Mouse (Mus musculus) hindbrain, embryonic 10.5 days (tissue): Measurements from ENCODE around the gene Sfrp2. TPM values are rescaled to one million over a fixed set of nuclear protein-coding genes. Genes with fewer than 3 reads are reported as not detected.

Source experiments
- DNase-seq: peaks from one replicate; pipeline ENCODE4 v3.0.0-alpha.2; 2017; ENCODE audit warnings: low spot score
- H3K27ac ChIP-seq: fragments of 300-500 bp; sonication (generic); 2 replicates; pipeline ENCODE4 v1.5.1; 2016; ENCODE audit warnings: mild to moderate bottlenecking, moderate library complexity
- H3K27me3 ChIP-seq: fragments of 300-500 bp; sonication (generic); 2 replicates; pipeline ENCODE4 v1.6.1; 2016; ENCODE audit warnings: mild to moderate bottlenecking; ENCODE audit not compliant: poor library complexity, insufficient read depth, severe bottlenecking
- H3K36me3 ChIP-seq: fragments of 300-500 bp; sonication (generic); 2 replicates; pipeline ENCODE4 v1.6.1; 2016; ENCODE audit warnings: mild to moderate bottlenecking, moderate library complexity
- H3K4me1 ChIP-seq: fragments of 300-500 bp; sonication (generic); replicated peaks from 2 replicates; pipeline ENCODE4 v1.6.1; 2016; ENCODE audit warnings: mild to moderate bottlenecking
- H3K4me3 ChIP-seq: fragments of 300-500 bp; sonication (generic); 2 replicates; pipeline ENCODE4 v1.5.1; 2016; ENCODE audit warnings: mild to moderate bottlenecking, moderate library complexity
- H3K9me3 ChIP-seq: fragments of 300-500 bp; sonication (generic); 2 replicates; pipeline ENCODE4 v1.6.1; 2016; ENCODE audit warnings: mild to moderate bottlenecking, moderate library complexity
- WGBS: fragments of 180-500 bp; shearing (Covaris S2); methylation state at CpG from one replicate; pipeline ENCODE4 v1.1.7; 2016; 5-methylcytosine and 5-hydroxymethylcytosine counted together
- polyA plus RNA-seq: library from polyadenylated mRNA; unstranded; fragments of >200 nt; fragmentation: Nextera tagmentation; extraction: Ambion mirVana; gene quantifications from 2 replicates; pipeline ENCODE4 v1.2.1, GENCODE M21; 2016

Sfrp2 gene
- polyA plus RNA-seq, 1 experiment from 2014 or later: 166 TPM

DNA sequence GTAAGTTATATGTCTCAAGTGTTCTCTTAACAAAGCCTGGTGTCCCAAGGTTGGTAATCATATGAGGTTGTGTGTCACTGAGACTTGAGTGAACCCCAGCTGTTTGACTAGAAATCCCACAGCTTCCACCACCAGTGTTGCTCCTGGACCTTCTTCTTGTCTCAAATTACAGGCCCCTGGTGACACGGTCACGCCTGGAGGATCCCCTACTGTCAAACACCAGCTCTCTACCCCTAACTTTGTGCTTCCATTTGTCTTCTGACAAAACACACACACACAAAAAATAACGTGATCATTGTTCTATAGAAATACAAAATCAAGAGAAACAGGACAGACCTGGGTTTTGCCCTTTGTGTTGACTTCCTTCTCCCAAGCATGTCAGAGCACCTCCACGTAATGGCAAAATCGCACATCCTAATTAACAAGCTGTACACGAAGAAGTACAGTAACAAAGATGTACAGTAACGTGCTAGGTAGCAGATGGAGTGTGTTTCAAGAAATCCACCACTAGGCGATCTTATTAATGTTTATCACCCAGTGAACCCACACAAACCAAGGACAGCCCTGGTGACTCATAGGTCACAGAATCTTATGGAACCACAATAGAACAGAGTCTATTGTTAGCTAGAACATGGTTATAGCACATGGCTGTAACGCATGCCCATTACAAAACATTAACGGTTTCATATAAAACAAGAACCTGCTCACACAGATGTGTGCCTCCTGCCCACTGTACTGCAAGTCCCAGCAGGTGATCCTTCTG is 15.5 kb downstream of the Sfrp2 start:
- H3K27me3 ChIP-seq: no peaks in the 10 kb centered on the region
- no peak overlapping the region for H3K4me3 ChIP-seq
- H3K36me3 ChIP-seq: 0 out of 2 replicates have a peak, but pooled peaks cover 2% of the 10 kb centered on the region
- no peak for DNase-seq
- 83% methylated on average over 10 of the region's 10 CpGs for WGBS
- H3K4me1 ChIP-seq: peaks cover 28% of the 10 kb centered on the region
- H3K9me3 ChIP-seq: peaks cover 2% of the 10 kb centered on the region; the same call in 1 of the 2 replicates
- no peak overlapping the region for H3K27ac ChIP-seq

DNA sequence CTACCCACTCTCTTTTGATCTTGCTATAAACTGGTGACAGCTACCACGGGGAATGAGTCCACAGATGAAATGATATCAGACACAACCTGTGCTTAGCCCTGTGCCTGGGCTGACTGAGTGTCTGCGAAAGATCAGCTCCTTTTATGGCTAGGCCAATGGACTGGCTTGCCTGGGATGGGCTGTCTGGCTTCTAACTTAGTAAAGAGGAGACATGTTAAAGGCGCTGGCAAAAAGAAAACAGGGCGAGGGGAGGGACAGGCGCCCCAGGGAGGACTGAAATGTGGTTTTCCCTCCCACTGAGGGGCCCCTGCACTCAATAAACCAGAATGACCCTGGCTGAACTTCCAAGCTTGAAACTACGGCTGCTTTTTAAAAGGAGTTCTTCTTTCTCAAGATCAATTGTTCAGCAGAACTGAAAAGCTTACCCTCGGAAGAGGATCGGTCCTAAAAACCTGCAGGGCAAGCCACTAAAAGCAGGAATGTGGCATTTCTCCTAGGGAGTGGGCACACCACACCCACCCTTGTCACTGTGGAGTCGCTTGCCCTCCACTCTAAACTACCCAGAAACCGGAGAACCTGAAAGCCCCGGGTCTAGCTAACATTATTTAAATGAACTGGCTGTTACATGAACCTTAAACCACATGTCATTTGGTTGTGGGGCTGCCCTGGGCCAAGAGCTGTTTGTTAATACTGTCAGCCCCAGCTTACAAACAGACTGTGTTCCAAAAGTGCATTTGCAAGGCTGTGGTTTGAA is 17.8 kb downstream of the Sfrp2 start:
- peak overlapping the region; percentile 74 for H3K27ac ChIP-seq
- H3K4me1 ChIP-seq: peaks cover 29% of the 10 kb centered on the region
- peaks cover 13% of the 10 kb centered on the region for H3K27me3 ChIP-seq
- peak; percentile 38 for DNase-seq
- 8% methylated on average over 11 of the region's 11 CpGs for WGBS
- no peak overlapping the region for H3K4me3 ChIP-seq
- peaks cover 8% of the 10 kb centered on the region; the same call in 1 of the 2 replicates for H3K9me3 ChIP-seq
- 0 out of 2 replicates have a peak, but pooled peaks cover 8% of the 10 kb centered on the region for H3K36me3 ChIP-seq

DNA sequence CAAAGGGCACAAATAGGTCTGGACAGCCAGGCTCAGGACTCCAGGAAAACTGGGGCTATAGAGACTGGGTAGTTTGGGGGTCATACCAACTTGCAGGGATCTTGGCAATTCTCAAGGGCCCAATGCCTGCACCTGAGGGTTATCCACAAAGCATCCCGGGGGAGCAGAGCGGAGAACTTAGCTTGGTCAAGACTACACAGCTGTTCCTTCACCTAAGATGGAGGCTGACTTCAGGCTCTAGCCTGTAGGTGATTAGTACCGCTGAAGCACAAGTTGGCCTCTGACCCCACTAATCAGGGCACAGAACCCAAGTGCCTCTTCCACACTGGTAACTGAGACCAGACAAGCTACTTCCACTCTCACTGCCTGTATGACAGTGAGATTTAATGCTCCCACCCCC is 18.6 kb downstream of the Sfrp2 start:
- Histone ChIP-seq H3K9me3 (peaks cover 8% of the 10 kb centered on the region; the same call in 1 of the 2 replicates), H3K4me3 (no peak overlapping the region), H3K27ac (peak overlapping the region; percentile 74; the same call in 1 of the 2 replicates), H3K4me1 (peaks cover 37% of the 10 kb centered on the region), H3K27me3 (peaks cover 21% of the 10 kb centered on the region), H3K36me3 (0 out of 2 replicates have a peak, but pooled peaks cover 8% of the 10 kb centered on the region)
- WGBS: 60% methylated on average over 3 of the region's 3 CpGs
- DNase-seq: peak; percentile 40

DNA sequence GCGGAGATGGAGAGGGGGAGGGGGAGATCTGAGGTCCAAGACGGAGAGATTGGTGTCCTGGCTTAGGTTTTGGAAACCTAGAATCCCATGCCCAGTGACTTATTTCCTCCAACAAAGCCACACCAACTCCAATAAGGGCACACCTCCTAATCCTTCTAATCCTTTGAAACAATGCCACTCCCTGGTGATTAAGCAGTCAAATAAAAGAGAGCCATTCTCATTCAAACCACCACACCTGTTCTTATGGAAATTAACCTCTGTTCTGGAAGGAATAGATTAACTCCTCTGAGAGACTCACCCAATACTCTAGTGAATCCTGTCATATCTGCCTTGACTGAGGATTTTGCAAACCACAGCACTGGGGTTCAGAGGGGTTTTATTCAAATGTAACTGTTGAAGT is 21.0 kb downstream of the Sfrp2 start:
- Histone ChIP-seq H3K36me3 (0 out of 2 replicates have a peak, but pooled peaks cover 8% of the 10 kb centered on the region), H3K4me1 (peaks cover 41% of the 10 kb centered on the region), H3K4me3 (no peak overlapping the region), H3K27ac (no peak overlapping the region), H3K9me3 (peaks cover 8% of the 10 kb centered on the region; the same call in 1 of the 2 replicates), H3K27me3 (peaks cover 26% of the 10 kb centered on the region)
- 76% methylated on average over 2 of the region's 2 CpGs for WGBS
- no peak for DNase-seq

DNA sequence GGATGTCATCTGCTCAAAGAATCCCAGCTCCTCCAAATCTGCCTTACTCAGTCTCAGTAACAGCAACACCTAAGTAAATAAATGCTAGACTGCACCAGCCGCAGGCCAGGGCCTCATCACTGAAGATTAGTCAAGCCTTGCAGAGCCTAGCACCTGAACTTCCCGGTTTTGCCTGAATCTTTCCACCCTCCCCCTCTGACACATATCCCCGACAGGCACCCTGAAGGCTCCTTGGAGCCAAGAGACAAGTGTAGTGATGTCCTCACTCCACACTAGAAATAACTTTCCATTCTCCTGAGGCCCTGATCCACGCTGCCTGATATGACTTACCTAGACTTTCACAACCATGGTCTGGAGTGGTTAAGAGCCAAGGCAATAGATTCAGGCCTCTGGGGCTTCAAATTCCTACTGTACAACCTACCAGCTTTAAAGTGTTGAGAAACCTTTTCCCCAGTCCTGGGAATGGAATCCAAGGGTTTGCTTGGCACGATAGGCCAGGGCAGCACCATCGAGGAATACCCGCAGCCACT is 21.7 kb downstream of the Sfrp2 start:
- H3K27ac ChIP-seq: no peak overlapping the region
- DNase-seq: no peak
- no peak overlapping the region for H3K4me3 ChIP-seq
- H3K4me1 ChIP-seq: peaks cover 38% of the 10 kb centered on the region
- 85% methylated on average over 7 of the region's 7 CpGs for WGBS
- peaks cover 26% of the 10 kb centered on the region for H3K27me3 ChIP-seq
- H3K36me3 ChIP-seq: 0 out of 2 replicates have a peak, but pooled peaks cover 8% of the 10 kb centered on the region
- peaks cover 8% of the 10 kb centered on the region; the same call in 1 of the 2 replicates for H3K9me3 ChIP-seq

DNA sequence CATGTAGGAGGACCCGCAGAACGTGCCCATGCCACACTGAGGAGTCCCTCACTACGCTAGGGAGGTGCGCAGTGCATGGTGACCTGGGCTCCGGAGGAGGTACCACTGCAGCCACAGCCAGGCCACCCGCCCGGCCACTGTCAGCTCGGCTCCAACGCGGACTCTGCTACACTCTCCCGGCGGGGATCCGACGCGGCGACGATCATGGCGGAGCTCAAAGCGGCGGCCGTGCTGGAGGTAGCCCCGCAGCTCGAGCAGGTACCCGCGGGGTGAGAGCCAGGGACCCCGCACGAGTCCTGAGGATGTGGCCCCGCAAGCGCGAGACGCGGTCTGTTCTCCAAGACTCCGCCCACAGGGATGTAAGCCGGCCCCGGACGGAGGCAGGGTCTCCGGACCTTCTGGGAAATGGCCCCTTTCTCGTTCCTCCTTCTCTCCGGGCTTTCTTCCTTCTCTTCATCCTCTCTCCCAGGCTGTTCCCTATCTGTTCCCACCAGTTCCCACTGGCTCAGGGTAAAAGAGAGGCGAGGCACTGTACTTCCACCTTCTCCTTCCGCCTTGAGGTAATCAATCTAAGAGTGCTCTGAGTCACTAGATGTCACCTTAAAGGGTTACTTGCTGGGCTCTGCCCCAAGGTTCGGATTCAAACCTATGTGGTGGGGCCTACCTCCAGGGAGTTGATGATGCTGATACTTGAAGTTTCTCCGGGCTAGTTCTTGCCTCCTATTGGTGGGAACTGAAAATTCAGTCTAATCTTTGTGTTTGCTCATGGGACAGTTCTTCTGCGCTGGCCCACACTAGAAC is 23.7 kb downstream of the Sfrp2 start:
- 3% methylated on average over 44 of the region's 44 CpGs for WGBS
- Histone ChIP-seq H3K36me3 (0 out of 2 replicates have a peak, but pooled peaks cover 8% of the 10 kb centered on the region), H3K4me3 (peak overlapping the region; percentile 73), H3K4me1 (peaks cover 18% of the 10 kb centered on the region), H3K9me3 (peaks cover 8% of the 10 kb centered on the region; the same call in 1 of the 2 replicates), H3K27ac (peak overlapping the region; percentile 87), H3K27me3 (peaks cover 26% of the 10 kb centered on the region)
- DNase-seq: peak; percentile 63

DNA sequence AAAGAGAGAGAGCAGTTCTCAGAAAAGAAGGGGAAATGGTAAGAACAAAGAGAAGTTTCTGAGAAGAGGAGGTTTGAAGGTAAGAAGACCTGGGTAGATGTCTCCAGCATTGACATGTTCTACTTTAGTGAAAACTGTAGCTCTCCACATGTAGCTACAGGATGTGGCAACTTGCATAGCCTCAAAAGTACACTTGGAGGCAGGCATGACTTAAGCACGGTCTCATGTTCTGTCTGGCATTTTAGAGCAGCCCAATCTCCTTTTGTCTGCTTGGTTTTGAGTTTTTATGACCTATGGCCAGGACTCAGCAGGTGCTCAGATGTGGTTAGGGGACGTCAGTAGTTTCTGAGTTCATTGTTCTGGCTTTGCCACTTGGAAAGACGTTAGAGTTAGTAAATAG is 25.3 kb downstream of the Sfrp2 start:
- Histone ChIP-seq H3K4me3 (no peak overlapping the region), H3K27me3 (peaks cover 26% of the 10 kb centered on the region), H3K36me3 (0 out of 2 replicates have a peak, but pooled peaks cover 7% of the 10 kb centered on the region), H3K9me3 (peaks cover 8% of the 10 kb centered on the region; the same call in 1 of the 2 replicates), H3K27ac (no peak overlapping the region), H3K4me1 (peaks cover 14% of the 10 kb centered on the region)
- WGBS: 54% methylated on average over 3 of the region's 3 CpGs
- DNase-seq: no peak

DNA sequence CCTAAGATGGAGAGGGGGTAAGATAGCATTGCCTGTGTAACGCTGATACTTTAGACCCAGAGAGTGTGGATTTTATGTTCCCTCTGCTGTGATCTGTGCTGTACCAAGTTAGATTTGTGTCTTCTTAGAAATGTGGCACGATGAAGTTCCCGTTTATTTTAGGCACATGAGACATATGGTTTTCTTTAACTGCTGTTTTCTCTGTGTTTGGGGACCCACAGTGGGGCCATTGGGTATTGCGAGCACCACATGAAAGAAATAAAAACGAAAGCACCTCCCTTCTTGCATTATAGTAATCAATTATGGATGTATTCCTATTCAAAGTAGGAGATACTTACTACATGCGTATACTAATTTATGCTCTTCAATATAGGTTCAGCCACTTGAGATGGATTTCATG is 31.0 kb downstream of the Sfrp2 start:
- H3K9me3 ChIP-seq: peaks cover 6% of the 10 kb centered on the region
- no peak for DNase-seq
- no peak overlapping the region for H3K4me3 ChIP-seq
- H3K4me1 ChIP-seq: 0 out of 2 replicates have a peak, but pooled peaks cover 4% of the 10 kb centered on the region
- 77% methylated on average over 6 of the region's 6 CpGs for WGBS
- H3K36me3 ChIP-seq: no peaks in the 10 kb centered on the region
- no peaks in the 10 kb centered on the region for H3K27me3 ChIP-seq
- no peak overlapping the region for H3K27ac ChIP-seq

DNA sequence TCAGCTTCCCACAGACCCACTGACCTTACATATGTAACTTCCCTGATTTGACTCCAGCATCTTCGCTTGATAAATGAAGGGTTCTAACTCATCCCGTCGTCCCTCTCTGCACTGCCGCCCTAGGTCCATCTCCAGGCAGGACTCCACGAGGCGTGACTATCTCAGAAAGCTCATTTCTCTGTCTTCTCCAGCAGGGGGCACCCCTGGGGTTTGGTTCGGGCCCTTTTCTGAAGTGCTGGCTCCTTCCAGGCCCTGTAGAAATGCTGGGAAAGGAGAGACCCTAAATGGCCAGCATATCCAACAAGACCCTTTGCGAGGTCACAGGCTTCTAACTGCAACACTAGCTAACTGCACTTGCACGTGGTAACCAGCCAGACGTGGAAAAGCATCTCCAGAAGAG is 31.7 kb downstream of the Sfrp2 start:
- Histone ChIP-seq H3K4me3 (no peak overlapping the region), H3K27me3 (no peaks in the 10 kb centered on the region), H3K27ac (no peak overlapping the region), H3K9me3 (peaks cover 6% of the 10 kb centered on the region), H3K4me1 (0 out of 2 replicates have a peak, but pooled peaks cover 4% of the 10 kb centered on the region), H3K36me3 (no peaks in the 10 kb centered on the region)
- peak; percentile 78 for DNase-seq
- WGBS: 8% methylated on average over 10 of the region's 10 CpGs

DNA sequence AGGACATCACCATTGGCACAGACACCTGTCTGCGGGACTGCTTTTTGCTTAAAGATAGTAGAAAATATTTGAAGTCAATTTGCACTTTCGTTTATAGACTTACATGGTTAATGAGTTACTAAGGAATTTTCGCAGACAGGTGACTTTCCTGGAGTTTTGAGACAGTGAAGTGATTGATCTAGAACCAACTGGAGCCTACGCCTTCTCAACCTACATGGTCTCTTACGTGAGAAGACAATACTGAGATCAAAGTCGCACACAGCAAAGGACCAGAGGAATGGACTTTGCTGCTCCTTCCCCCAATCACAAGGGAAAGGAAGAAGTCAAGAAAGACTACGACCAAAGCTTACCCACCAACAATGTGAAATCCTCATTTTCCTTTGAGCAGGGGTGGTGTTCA is 33.4 kb downstream of the Sfrp2 start:
- 91% methylated on average over 7 of the region's 7 CpGs for WGBS

DNA sequence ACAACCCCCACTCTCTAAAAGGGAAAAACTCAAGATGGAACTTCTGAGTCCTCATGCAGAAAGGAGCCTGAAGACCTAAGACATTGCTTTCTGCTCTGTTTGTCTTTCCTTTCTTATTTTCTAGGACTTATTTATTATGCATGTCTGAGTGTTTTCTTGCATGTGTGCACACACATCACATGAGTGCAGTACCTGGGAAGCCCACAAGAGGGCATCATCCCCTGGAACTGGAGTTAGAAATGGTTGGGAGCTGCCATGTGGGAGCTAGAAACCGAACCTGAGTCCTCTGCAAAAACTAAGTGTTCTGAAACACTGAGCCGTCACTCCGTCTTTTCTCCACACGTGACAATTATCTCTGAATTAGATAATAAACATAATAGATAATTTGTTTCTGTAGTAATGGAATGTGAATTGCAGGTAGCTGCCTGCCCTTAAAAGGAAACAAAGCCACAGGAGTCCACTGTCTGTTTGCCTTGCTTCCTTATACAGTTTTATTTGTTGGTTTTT is 35.6 kb downstream of the Sfrp2 start:
- Histone ChIP-seq H3K4me3 (no peak overlapping the region), H3K9me3 (peaks cover 6% of the 10 kb centered on the region), H3K27me3 (no peaks in the 10 kb centered on the region), H3K4me1 (0 out of 2 replicates have a peak, but pooled peaks cover 4% of the 10 kb centered on the region), H3K27ac (no peak overlapping the region), H3K36me3 (no peaks in the 10 kb centered on the region)
- DNase-seq: no peak
- WGBS: 96% methylated on average over 4 of the region's 4 CpGs

More for the DNA sequence above, 33.4 kb downstream of the Sfrp2 start:
- no peak overlapping the region for H3K27ac ChIP-seq
- no peaks in the 10 kb centered on the region for H3K27me3 ChIP-seq
- H3K4me3 ChIP-seq: no peak overlapping the region
- H3K9me3 ChIP-seq: peaks cover 6% of the 10 kb centered on the region
- DNase-seq: no peak
- H3K36me3 ChIP-seq: no peaks in the 10 kb centered on the region
- 0 out of 2 replicates have a peak, but pooled peaks cover 4% of the 10 kb centered on the region for H3K4me1 ChIP-seq

DNA sequence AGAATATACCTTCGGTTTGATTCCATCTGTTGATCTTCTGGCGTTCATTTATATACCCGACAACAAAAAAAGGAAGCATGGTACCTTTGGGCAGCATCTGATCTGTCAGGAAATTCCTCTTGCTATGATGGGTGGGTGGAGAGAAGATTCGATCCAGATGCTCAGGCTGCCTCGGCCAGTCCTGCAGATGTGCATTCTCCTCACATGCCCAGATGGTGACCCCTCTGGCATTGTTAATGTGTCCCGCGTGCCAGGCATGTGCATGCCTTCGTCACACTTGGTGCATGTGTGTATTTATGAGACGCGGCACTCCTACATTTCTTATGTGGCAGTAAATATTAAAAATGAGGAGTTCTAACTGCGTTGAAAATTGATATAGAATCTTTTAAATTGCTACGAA is 42.4 kb downstream of the Sfrp2 start:
- WGBS: 86% methylated on average over 12 of the region's 12 CpGs
- Histone ChIP-seq H3K27me3 (no peaks in the 10 kb centered on the region), H3K4me3 (no peak overlapping the region), H3K27ac (no peak overlapping the region), H3K9me3 (no peaks in the 10 kb centered on the region), H3K36me3 (no peaks in the 10 kb centered on the region), H3K4me1 (no peaks in the 10 kb centered on the region)
- DNase-seq: peak; percentile 18
